Mouse (Mus musculus) lung, embryonic 16.5 days (tissue): ENCODE measurements at regions not wholly inside any gene's neighbourhood (a gene's known extent, or its start where the extent isn't known, plus 50 kb on each side); places are given as distances from the start of the nearest gene placed in this dataset.

Source experiments
- ATAC-seq: fragments of 200-750 bp; cut with Nextera tagmentation; 2 replicates; pipeline ENCODE4 v1.8.0; 2017; ENCODE audit warnings: low read depth, mild to moderate bottlenecking, moderate library complexity
- H3K27ac ChIP-seq: fragments of 300-500 bp; sonication (generic); 2 replicates; pipeline ENCODE4 v1.5.1; 2014; ENCODE audit warnings: mild to moderate bottlenecking, control low read depth, low read length
- H3K27me3 ChIP-seq: fragments of 300-500 bp; sonication (generic); 2 replicates; pipeline ENCODE4 v1.6.1; 2014; ENCODE audit warnings: low read depth, low read length, mixed read lengths; ENCODE audit not compliant: control insufficient read depth, insufficient read depth
- H3K36me3 ChIP-seq: fragments of 300-500 bp; sonication (generic); 2 replicates; pipeline ENCODE4 v1.6.1; 2014; ENCODE audit warnings: low read length; ENCODE audit not compliant: control insufficient read depth, insufficient read depth
- H3K4me1 ChIP-seq: fragments of 300-500 bp; sonication (generic); replicated peaks from 2 replicates; pipeline ENCODE4 v1.6.1; 2014; ENCODE audit warnings: low read length, mixed read lengths; ENCODE audit not compliant: control insufficient read depth, insufficient read depth
- H3K4me2 ChIP-seq: fragments of 300-500 bp; sonication (generic); 2 replicates; pipeline ENCODE4 v1.6.1; 2014; ENCODE audit warnings: low read depth, low read length, control low read depth
- H3K4me3 ChIP-seq: fragments of 300-500 bp; sonication (generic); 2 replicates; pipeline ENCODE4 v1.5.1; 2014; ENCODE audit warnings: mild to moderate bottlenecking, low read length, control low read depth
- H3K9ac ChIP-seq: fragments of 300-500 bp; sonication (generic); 2 replicates; pipeline ENCODE4 v1.6.1; 2014; ENCODE audit warnings: low read length, control low read depth
- H3K9me3 ChIP-seq: fragments of 300-500 bp; sonication (generic); 2 replicates; pipeline ENCODE4 v1.6.1; 2016; ENCODE audit warnings: low read length; ENCODE audit not compliant: control insufficient read depth
- WGBS: fragments of 180-500 bp; shearing (Covaris S2); extraction: QIAGEN DNeasy Blood & Tissue Kit; methylation state at CpG from one replicate; pipeline ENCODE4 v1.1.7; 2014; 5-methylcytosine and 5-hydroxymethylcytosine counted together

- no peaks in the 10 kb centered on the region for H3K4me1 ChIP-seq
- no peak for ATAC-seq
- H3K36me3 ChIP-seq: no peaks in the 10 kb centered on the region
- H3K4me3 ChIP-seq: no peak overlapping the region
- H3K9ac ChIP-seq: no peak overlapping the region
- H3K27me3 ChIP-seq: no peaks in the 10 kb centered on the region
- H3K9me3 ChIP-seq: no peaks in the 10 kb centered on the region
- H3K4me2 ChIP-seq: no peak overlapping the region
- 54% methylated on average over 6 of the region's 6 CpGs for WGBS
- H3K27ac ChIP-seq: no peak overlapping the region
Measured at GRCm38 (mm10) chr1:35715931-35716330, 352.3 kb upstream of the Hs6st1 start.

GRCm38 (mm10) chr1:35717166-35717565 is 351.0 kb upstream of the Hs6st1 start:
- Histone ChIP-seq H3K36me3 (no peaks in the 10 kb centered on the region), H3K4me2 (no peak overlapping the region), H3K4me3 (no peak overlapping the region), H3K9me3 (no peaks in the 10 kb centered on the region), H3K27me3 (no peaks in the 10 kb centered on the region), H3K9ac (no peak overlapping the region), H3K4me1 (no peaks in the 10 kb centered on the region), H3K27ac (no peak overlapping the region)
- 80% methylated on average over 2 of the region's 2 CpGs for WGBS
- no peak for ATAC-seq

GRCm38 (mm10) chr1:35717659-35718058 is 350.5 kb upstream of the Hs6st1 start:
- 56% methylated on average over 2 of the region's 2 CpGs for WGBS
- Histone ChIP-seq H3K27me3 (no peaks in the 10 kb centered on the region), H3K4me2 (no peak overlapping the region), H3K36me3 (no peaks in the 10 kb centered on the region), H3K27ac (no peak overlapping the region), H3K9ac (no peak overlapping the region), H3K9me3 (no peaks in the 10 kb centered on the region), H3K4me1 (no peaks in the 10 kb centered on the region), H3K4me3 (no peak overlapping the region)
- no peak for ATAC-seq

- Histone ChIP-seq H3K9ac (no peak overlapping the region), H3K36me3 (no peaks in the 10 kb centered on the region), H3K9me3 (no peaks in the 10 kb centered on the region), H3K27ac (no peak overlapping the region), H3K4me1 (no peaks in the 10 kb centered on the region), H3K4me3 (no peak overlapping the region), H3K4me2 (no peak overlapping the region), H3K27me3 (no peaks in the 10 kb centered on the region)
- 85% methylated on average over 3 of the region's 3 CpGs for WGBS
- no peak for ATAC-seq
Measured at GRCm38 (mm10) chr1:35720063-35720462, 348.1 kb upstream of the Hs6st1 start.

GRCm38 (mm10) chr1:35724366-35724900 is 343.8 kb upstream of the Hs6st1 start:
- no peak overlapping the region for H3K9ac ChIP-seq
- H3K4me1 ChIP-seq: no peaks in the 10 kb centered on the region
- ATAC-seq: no peak
- H3K4me2 ChIP-seq: no peak overlapping the region
- H3K9me3 ChIP-seq: no peaks in the 10 kb centered on the region
- WGBS: 57% methylated on average over 3 of the region's 3 CpGs
- H3K36me3 ChIP-seq: no peaks in the 10 kb centered on the region
- H3K27ac ChIP-seq: no peak overlapping the region
- no peaks in the 10 kb centered on the region for H3K27me3 ChIP-seq
- H3K4me3 ChIP-seq: no peak overlapping the region

- H3K9me3 ChIP-seq: no peaks in the 10 kb centered on the region
- H3K27ac ChIP-seq: no peak overlapping the region
- no peak overlapping the region for H3K4me3 ChIP-seq
- H3K4me1 ChIP-seq: peaks cover 4% of the 10 kb centered on the region; the same call in 1 of the 2 replicates
- 14% methylated on average over 1 of the region's 1 CpGs for WGBS
- H3K36me3 ChIP-seq: no peaks in the 10 kb centered on the region
- ATAC-seq: no peak
- H3K9ac ChIP-seq: no peak overlapping the region
- no peak overlapping the region for H3K4me2 ChIP-seq
- H3K27me3 ChIP-seq: no peaks in the 10 kb centered on the region
Measured at GRCm38 (mm10) chr1:35726596-35726995, 341.6 kb upstream of the Hs6st1 start.

GRCm38 (mm10) chr1:35727310-35727990 is 340.8 kb upstream of the Hs6st1 start:
- H3K4me2 ChIP-seq: no peak overlapping the region
- H3K9ac ChIP-seq: no peak overlapping the region
- H3K27me3 ChIP-seq: no peaks in the 10 kb centered on the region
- no peaks in the 10 kb centered on the region for H3K36me3 ChIP-seq
- H3K4me3 ChIP-seq: no peak overlapping the region
- WGBS: 77% methylated on average over 8 of the region's 8 CpGs
- ATAC-seq: no peak
- no peak overlapping the region for H3K27ac ChIP-seq
- no peaks in the 10 kb centered on the region for H3K9me3 ChIP-seq
- peaks cover 4% of the 10 kb centered on the region; the same call in 1 of the 2 replicates for H3K4me1 ChIP-seq

GRCm38 (mm10) chr1:35729785-35730295 is 338.4 kb upstream of the Hs6st1 start:
- ATAC-seq: no peak
- Histone ChIP-seq H3K9me3 (no peaks in the 10 kb centered on the region), H3K4me3 (no peak overlapping the region), H3K27me3 (no peaks in the 10 kb centered on the region), H3K27ac (no peak overlapping the region), H3K36me3 (no peaks in the 10 kb centered on the region), H3K4me2 (no peak overlapping the region), H3K4me1 (peaks cover 4% of the 10 kb centered on the region; the same call in 1 of the 2 replicates), H3K9ac (no peak overlapping the region)
- 77% methylated on average over 5 of the region's 5 CpGs for WGBS

GRCm38 (mm10) chr1:35730309-35730708 is 337.9 kb upstream of the Hs6st1 start:
- Histone ChIP-seq H3K4me3 (no peak overlapping the region), H3K9ac (no peak overlapping the region), H3K4me1 (peaks cover 4% of the 10 kb centered on the region; the same call in 1 of the 2 replicates), H3K27me3 (no peaks in the 10 kb centered on the region), H3K9me3 (no peaks in the 10 kb centered on the region), H3K4me2 (no peak overlapping the region), H3K36me3 (no peaks in the 10 kb centered on the region), H3K27ac (no peak overlapping the region)
- WGBS: 65% methylated on average over 4 of the region's 4 CpGs
- no peak for ATAC-seq
